Mouse (Mus musculus) kidney, embryonic 16.5 days (tissue): Measurements from ENCODE around the gene Nrcam. TPM values are rescaled to one million over a fixed set of nuclear protein-coding genes. Genes with fewer than 3 reads are reported as not detected.

Experiments used
- polyA plus RNA-seq: library from polyadenylated mRNA; unstranded; fragments of >200 nt; fragmentation: Nextera tagmentation; extraction: Ambion mirVana; gene quantifications from 2 replicates; pipeline ENCODE4 v1.2.1, GENCODE M21; 2015

Nrcam gene
- polyA plus RNA-seq, 1 experiment from 2014 or later: 10.5 TPM

Other genes starting within 250 kb of the Nrcam start
- 22.6 and 23.2 TPM in 2 replicates for gene Dnajb9, start 118.6 kb upstream of the Nrcam start, polyA plus RNA-seq
- gene Pnpla8, start 107.5 kb upstream of the Nrcam start, polyA plus RNA-seq: 78.0 and 81.1 TPM in 2 replicates